Mouse (Mus musculus): ENCODE data around the gene Plagl2. TPM values are rescaled to one million over a fixed set of nuclear protein-coding genes. Genes with fewer than 3 reads are reported as not detected.

The Plagl2 gene
- polyA plus RNA-seq, 1 experiment: 4.5 TPM

GRCm38 (mm10) chr2:153222566-153222965, 18.7 kb downstream of the Plagl2 start:
- H3K79me3 ChIP-seq (ENCODE audit: low read depth): no peaks in the 10 kb centered on the region
- H3K27me3 ChIP-seq (ENCODE audit: control insufficient read depth, insufficient read depth, insufficient read length): no peaks in the 10 kb centered on the region
- TF ChIP-seq MAX (IDR thresholded peaks at IDR 0.05) (no peak), MYOG (IDR thresholded peaks at IDR 0.05; ENCODE audit: control insufficient read depth, extremely low read depth, insufficient read length) (no peak), FOSL1 (IDR thresholded peaks at IDR 0.05; ENCODE audit: insufficient read depth, low read length, poor library complexity, severe bottlenecking) (no peak), USF1 (IDR thresholded peaks at IDR 0.05; ENCODE audit: low read depth) (no peak), CTCF (IDR thresholded peaks at IDR 0.05; ENCODE audit: control insufficient read depth, insufficient read depth, insufficient read length) (no peak), MYOD1 (IDR thresholded peaks at IDR 0.05; ENCODE audit: control insufficient read depth, insufficient read length, low read depth) (no peak), CEBPB (IDR thresholded peaks at IDR 0.05; ENCODE audit: low read depth) (no peak)
- H3K4me3 ChIP-seq (ENCODE audit: insufficient read depth, poor library complexity, severe bottlenecking): no peak overlapping the region
- H3K36me3 ChIP-seq (ENCODE audit: control insufficient read depth, insufficient read depth): peaks cover 5% of the 10 kb centered on the region
- H3K79me2 ChIP-seq (ENCODE audit: control insufficient read depth, insufficient read depth): no peaks in the 10 kb centered on the region
- no peak overlapping the region for H3ac ChIP-seq (ENCODE audit: control insufficient read depth, insufficient read length, low read depth)

GRCm38 (mm10) chr2:153222130-153222529, 19.1 kb downstream of the Plagl2 start:
- Histone ChIP-seq H3K79me3 (ENCODE audit: low read depth) (no peaks in the 10 kb centered on the region), H3ac (ENCODE audit: control insufficient read depth, insufficient read length, low read depth) (no peak overlapping the region), H3K27me3 (ENCODE audit: control insufficient read depth, insufficient read depth, insufficient read length) (no peaks in the 10 kb centered on the region), H3K36me3 (ENCODE audit: control insufficient read depth, insufficient read depth) (peaks cover 1% of the 10 kb centered on the region), H3K4me3 (ENCODE audit: insufficient read depth, poor library complexity, severe bottlenecking) (no peak overlapping the region), H3K79me2 (ENCODE audit: control insufficient read depth, insufficient read depth) (no peaks in the 10 kb centered on the region)
- TF ChIP-seq MYOD1 (IDR thresholded peaks at IDR 0.05; ENCODE audit: control insufficient read depth, insufficient read length, low read depth) (no peak), CEBPB (IDR thresholded peaks at IDR 0.05; ENCODE audit: low read depth) (no peak), MYOG (IDR thresholded peaks at IDR 0.05; ENCODE audit: control insufficient read depth, extremely low read depth, insufficient read length) (no peak), MAX (IDR thresholded peaks at IDR 0.05) (no peak), USF1 (IDR thresholded peaks at IDR 0.05; ENCODE audit: low read depth) (no peak), CTCF (IDR thresholded peaks at IDR 0.05; ENCODE audit: control insufficient read depth, insufficient read depth, insufficient read length) (no peak), FOSL1 (IDR thresholded peaks at IDR 0.05; ENCODE audit: insufficient read depth, low read length, poor library complexity, severe bottlenecking) (no peak)

GRCm38 (mm10) chr2:153221620-153222019, 19.6 kb downstream of the Plagl2 start:
- no peak overlapping the region for H3ac ChIP-seq (ENCODE audit: control insufficient read depth, insufficient read length, low read depth)
- no peaks in the 10 kb centered on the region for H3K79me2 ChIP-seq (ENCODE audit: control insufficient read depth, insufficient read depth)
- H3K27me3 ChIP-seq (ENCODE audit: control insufficient read depth, insufficient read depth, insufficient read length): no peaks in the 10 kb centered on the region
- H3K36me3 ChIP-seq (ENCODE audit: control insufficient read depth, insufficient read depth): no peaks in the 10 kb centered on the region
- TF ChIP-seq MYOG (IDR thresholded peaks at IDR 0.05; ENCODE audit: control insufficient read depth, extremely low read depth, insufficient read length) (no peak), USF1 (IDR thresholded peaks at IDR 0.05; ENCODE audit: low read depth) (no peak), FOSL1 (IDR thresholded peaks at IDR 0.05; ENCODE audit: insufficient read depth, low read length, poor library complexity, severe bottlenecking) (no peak), MYOD1 (IDR thresholded peaks at IDR 0.05; ENCODE audit: control insufficient read depth, insufficient read length, low read depth) (no peak)
- no peaks in the 10 kb centered on the region for H3K79me3 ChIP-seq (ENCODE audit: low read depth)
- H3K4me3 ChIP-seq (ENCODE audit: insufficient read depth, poor library complexity, severe bottlenecking): no peak overlapping the region

- H3K36me3 ChIP-seq (ENCODE audit: control insufficient read depth, insufficient read depth): no peaks in the 10 kb centered on the region
- H3K79me3 ChIP-seq (ENCODE audit: low read depth): no peaks in the 10 kb centered on the region
These were observed 22.7 kb downstream of the Plagl2 start for GRCm38 (mm10) chr2:153218516-153218915.

GRCm38 (mm10) chr2:153217826-153218340, 23.3 kb downstream of the Plagl2 start:
- no peaks in the 10 kb centered on the region for H3K27me3 ChIP-seq (ENCODE audit: control insufficient read depth, insufficient read depth, insufficient read length)
- no peaks in the 10 kb centered on the region for H3K79me2 ChIP-seq (ENCODE audit: control insufficient read depth, insufficient read depth)
- no peak overlapping the region for H3K4me3 ChIP-seq (ENCODE audit: insufficient read depth, poor library complexity, severe bottlenecking)
- H3ac ChIP-seq (ENCODE audit: control insufficient read depth, insufficient read length, low read depth): no peak overlapping the region
- H3K79me3 ChIP-seq (ENCODE audit: low read depth): no peaks in the 10 kb centered on the region
- TF ChIP-seq MYOD1 (IDR thresholded peaks at IDR 0.05; ENCODE audit: control insufficient read depth, insufficient read length, low read depth) (no peak), MAX (IDR thresholded peaks at IDR 0.05) (no peak), CTCF (IDR thresholded peaks at IDR 0.05; ENCODE audit: control insufficient read depth, insufficient read depth, insufficient read length) (no peak), USF1 (IDR thresholded peaks at IDR 0.05; ENCODE audit: low read depth) (no peak), MYOG (IDR thresholded peaks at IDR 0.05; ENCODE audit: control insufficient read depth, extremely low read depth, insufficient read length) (no peak), FOSL1 (IDR thresholded peaks at IDR 0.05; ENCODE audit: insufficient read depth, low read length, poor library complexity, severe bottlenecking) (no peak), CEBPB (IDR thresholded peaks at IDR 0.05; ENCODE audit: low read depth) (no peak)
- H3K36me3 ChIP-seq (ENCODE audit: control insufficient read depth, insufficient read depth): no peaks in the 10 kb centered on the region

More at GRCm38 (mm10) chr2:153218516-153218915, 22.7 kb downstream of the Plagl2 start:
- no peak overlapping the region for H3K4me3 ChIP-seq (ENCODE audit: insufficient read depth, poor library complexity, severe bottlenecking)
- no peaks in the 10 kb centered on the region for H3K27me3 ChIP-seq (ENCODE audit: control insufficient read depth, insufficient read depth, insufficient read length)
- H3ac ChIP-seq (ENCODE audit: control insufficient read depth, insufficient read length, low read depth): no peak overlapping the region
- no peaks in the 10 kb centered on the region for H3K79me2 ChIP-seq (ENCODE audit: control insufficient read depth, insufficient read depth)
- TF ChIP-seq MYOD1 (IDR thresholded peaks at IDR 0.05; ENCODE audit: control insufficient read depth, insufficient read length, low read depth) (no peak), MYOG (IDR thresholded peaks at IDR 0.05; ENCODE audit: control insufficient read depth, extremely low read depth, insufficient read length) (no peak), CTCF (IDR thresholded peaks at IDR 0.05; ENCODE audit: control insufficient read depth, insufficient read depth, insufficient read length) (no peak), MAX (IDR thresholded peaks at IDR 0.05) (no peak), CEBPB (IDR thresholded peaks at IDR 0.05; ENCODE audit: low read depth) (no peak), USF1 (IDR thresholded peaks at IDR 0.05; ENCODE audit: low read depth) (no peak)

GRCm38 (mm10) chr2:153215421-153215820, 25.8 kb downstream of the Plagl2 start:
- Histone ChIP-seq H3K79me3 (ENCODE audit: low read depth) (no peaks in the 10 kb centered on the region), H3K36me3 (ENCODE audit: control insufficient read depth, insufficient read depth) (no peaks in the 10 kb centered on the region)

More at GRCm38 (mm10) chr2:153215421-153215820, 25.8 kb downstream of the Plagl2 start:
- Histone ChIP-seq H3K27me3 (ENCODE audit: control insufficient read depth, insufficient read depth, insufficient read length) (no peaks in the 10 kb centered on the region), H3K4me3 (ENCODE audit: insufficient read depth, poor library complexity, severe bottlenecking) (no peak overlapping the region), H3K79me2 (ENCODE audit: control insufficient read depth, insufficient read depth) (no peaks in the 10 kb centered on the region), H3ac (ENCODE audit: control insufficient read depth, insufficient read length, low read depth) (no peak overlapping the region)
- TF ChIP-seq FOSL1 (IDR thresholded peaks at IDR 0.05; ENCODE audit: insufficient read depth, low read length, poor library complexity, severe bottlenecking): no peak
- no peak for TF ChIP-seq CTCF (IDR thresholded peaks at IDR 0.05; ENCODE audit: control insufficient read depth, insufficient read depth, insufficient read length)
- no peak for TF ChIP-seq MYOG (IDR thresholded peaks at IDR 0.05; ENCODE audit: control insufficient read depth, extremely low read depth, insufficient read length)
- no peak for TF ChIP-seq USF1 (IDR thresholded peaks at IDR 0.05; ENCODE audit: low read depth)
- no peak for TF ChIP-seq MYOD1 (IDR thresholded peaks at IDR 0.05; ENCODE audit: control insufficient read depth, insufficient read length, low read depth)
- TF ChIP-seq MAX (IDR thresholded peaks at IDR 0.05): no peak

Data from C2C12 (cell line).